In genomic region chr11:74721971-74722370, GRCm38 (mm10) we compare ENCODE assay signal across 9 mouse cellular contexts. TPM values are rescaled to one million over a fixed set of nuclear protein-coding genes. Genes with fewer than 3 reads are reported as not detected.
DNase-seq lines count a peak whose midpoint lies in the region; ATAC-seq and TF ChIP-seq lines count a peak whose summit lies in the region.
"Had no signal": no experiment of that assay in that cellular context is flagged by ENCODE, and none has a peak within 500 bp of the region (broad histone marks: within the 10 kb centered on the region; RNA-seq: fewer than 3 reads in every experiment).

No protein-coding gene starts in this region.

- H3K27me3 ChIP-seq in embryonic facial prominence, embryonic 14.5 days (replicated peaks; ENCODE audit: control insufficient read depth, insufficient read depth, low read length): no peaks in the 10 kb centered on the region
- H3K27me3 ChIP-seq in limb, embryonic 11.5 days (ENCODE audit: control insufficient read depth, insufficient read depth, low read length): no peaks in the 10 kb centered on the region
- H3K27me3 ChIP-seq in neural tube, embryonic 13.5 days: no peaks in the 10 kb centered on the region

- no peak for DNase-seq in left cerebral cortex, adult 2 months (ENCODE audit: extremely low spot score in 1 of 2, low spot score in 2 of 2)
- no peak for DNase-seq in left cerebral cortex, postnatal 4 days
- no peak for DNase-seq in embryonic facial prominence, embryonic 14.5 days (ENCODE audit: low spot score)
- no peak for DNase-seq in limb, embryonic 11.5 days (ENCODE audit: low spot score)
- DNase-seq in adrenal gland, postnatal 4 days (ENCODE audit: low spot score in 2 of 2): no peak
- no peak for DNase-seq in left cerebral cortex, postnatal 36 days (ENCODE audit: low spot score in 2 of 2)
- DNase-seq in gastrocnemius, adult 8-10 months (ENCODE audit: low spot score in 2 of 2): no peak
- DNase-seq: thymus, adult 18-20 months had no signal

- H3K27ac ChIP-seq in left cerebral cortex, adult 2 months: no peak overlapping the region; the same call in 1 of the 2 replicates
- H3K27ac ChIP-seq in embryonic facial prominence, embryonic 14.5 days (replicated peaks; ENCODE audit: low read depth, low read length): no peak overlapping the region
- H3K27ac ChIP-seq in limb, embryonic 11.5 days (replicated peaks; ENCODE audit: low read depth, low read length): no peak overlapping the region
- H3K27ac ChIP-seq in neural tube, embryonic 13.5 days (replicated peaks): no peak overlapping the region

- H3K4me1 ChIP-seq in embryonic facial prominence, embryonic 14.5 days (ENCODE audit: control insufficient read depth, insufficient read depth, low read length): peaks cover 15% of the 10 kb centered on the region
- H3K4me1 ChIP-seq in limb, embryonic 11.5 days (ENCODE audit: control insufficient read depth, insufficient read depth, low read length): peaks cover 8% of the 10 kb centered on the region
- peaks cover 40% of the 10 kb centered on the region for H3K4me1 ChIP-seq in neural tube, embryonic 13.5 days (replicated peaks)

- intact Hi-C loops in left cerebral cortex, adult 2 months (cut with DNase I): loop anchor here (2.0 to 5.0 kb wide), 2 partner anchors 73 to 110 kb away; partner anchors contain the start of genes Cluh and Mnt
- intact Hi-C loops in left cerebral cortex, postnatal 4 days (cut with DNase I): no loop called here
- intact Hi-C loops in left cerebral cortex, postnatal 36 days (cut with DNase I): loop anchor here (5.0 kb wide), 2 partner anchors 70 to 110 kb away; partner anchors contain the start of gene Mnt

- no peak for ATAC-seq in embryonic facial prominence, embryonic 14.5 days (ENCODE audit: low read depth)
- no peak for ATAC-seq in limb, embryonic 11.5 days (ENCODE audit: insufficient number of reproducible peaks, low FRiP score, low TSS enrichment, low read depth)
- ATAC-seq in neural tube, embryonic 13.5 days (ENCODE audit: low read depth): no peak

- peak overlapping the region; percentile 92 for H3K4me2 ChIP-seq in embryonic facial prominence, embryonic 14.5 days (ENCODE audit: low read depth, low read length)
- H3K4me2 ChIP-seq in limb, embryonic 11.5 days (ENCODE audit: low read depth, severe bottlenecking): peak overlapping the region; percentile 40; the same call in 1 of the 2 replicates
- peak overlapping the region; percentile 79 for H3K4me2 ChIP-seq in neural tube, embryonic 13.5 days

- no peaks in the 10 kb centered on the region for H3K9me3 ChIP-seq in embryonic facial prominence, embryonic 14.5 days (ENCODE audit: control insufficient read depth, low read length)
- no peaks in the 10 kb centered on the region for H3K9me3 ChIP-seq in limb, embryonic 11.5 days (ENCODE audit: control insufficient read depth, low read length)
- H3K9me3 ChIP-seq in neural tube, embryonic 13.5 days: no peaks in the 10 kb centered on the region

- peak overlapping the region; percentile 46 for H3K9ac ChIP-seq in embryonic facial prominence, embryonic 14.5 days (ENCODE audit: low read depth, low read length)
- H3K9ac ChIP-seq in limb, embryonic 11.5 days (ENCODE audit: low read length): no peak overlapping the region
- H3K9ac ChIP-seq in neural tube, embryonic 13.5 days: peak overlapping the region; percentile 75

- no peak for TF ChIP-seq CTCF in left cerebral cortex, adult 2 months (IDR thresholded peaks at IDR 0.05)

- H3K4me3 ChIP-seq in left cerebral cortex, adult 2 months: peak overlapping the region; percentile 95
- peak overlapping the region; percentile 95 for H3K4me3 ChIP-seq in embryonic facial prominence, embryonic 14.5 days (ENCODE audit: low read depth, low read length)
- H3K4me3 ChIP-seq in limb, embryonic 11.5 days (ENCODE audit: low read depth, low read length): no peak overlapping the region
- H3K4me3 ChIP-seq in neural tube, embryonic 13.5 days: peak overlapping the region; percentile 58

- WGBS in embryonic facial prominence, embryonic 14.5 days: 53% methylated on average over 3 of the region's 3 CpGs
- 70% methylated on average over 3 of the region's 3 CpGs for WGBS in limb, embryonic 11.5 days
- 34% methylated on average over 3 of the region's 3 CpGs for WGBS in neural tube, embryonic 13.5 days

- H3K36me3 ChIP-seq in embryonic facial prominence, embryonic 14.5 days (ENCODE audit: control insufficient read depth, insufficient read depth, low read length): 0 out of 2 replicates have a peak, but pooled peaks cover 2% of the 10 kb centered on the region
- no peaks in the 10 kb centered on the region for H3K36me3 ChIP-seq in limb, embryonic 11.5 days (ENCODE audit: control insufficient read depth, insufficient read depth, low read length)
- H3K36me3 ChIP-seq in neural tube, embryonic 13.5 days: no peaks in the 10 kb centered on the region

RNA-seq across cellular contexts. Expression of gene Pafah1b1, which starts 2.5 kb away (rescaled TPM):
- total RNA-seq in left cerebral cortex, adult 2 months (2021): 100 to 1,000 TPM; 372 to 402 TPM
- 100 to 1,000 TPM; 393 to 420 TPM for total RNA-seq in left cerebral cortex, postnatal 4 days (2021)
- polyA plus RNA-seq in embryonic facial prominence, embryonic 14.5 days (2014; fragmentation: Nextera tagmentation; extraction: Ambion mirVana): 67.6 and 68.3 TPM in 2 replicates
- polyA plus RNA-seq in limb, embryonic 11.5 days (2014; fragmentation: Nextera tagmentation; extraction: Ambion mirVana): 77.5 and 83.3 TPM in 2 replicates
- polyA plus RNA-seq in neural tube, embryonic 13.5 days (2015; fragmentation: Nextera tagmentation; extraction: Ambion mirVana): 60.9 and 74.4 TPM in 2 replicates
- 100 to 1,000 TPM; 165 to 177 TPM for total RNA-seq in adrenal gland, postnatal 4 days (2021)
- 100 to 1,000 TPM; 389 to 402 TPM for total RNA-seq in left cerebral cortex, postnatal 36 days (2021)
- total RNA-seq in gastrocnemius, adult 8-10 months (2022): 100 to 1,000 TPM; 107 to 135 (median 112) TPM

RNA-seq across cellular contexts. Expression of gene Mettl16, which starts 48.7 kb away (rescaled TPM):
- total RNA-seq in left cerebral cortex, adult 2 months (2021): 10 to 100 TPM; 26.0 to 27.2 TPM
- total RNA-seq in left cerebral cortex, postnatal 4 days (2021): 10 to 100 TPM; 23.0 to 25.5 TPM
- polyA plus RNA-seq in embryonic facial prominence, embryonic 14.5 days (2014; fragmentation: Nextera tagmentation; extraction: Ambion mirVana): 28.4 and 32.0 TPM in 2 replicates
- 51.6 and 54.7 TPM in 2 replicates for polyA plus RNA-seq in limb, embryonic 11.5 days (2014; fragmentation: Nextera tagmentation; extraction: Ambion mirVana)
- 40.2 and 49.8 TPM in 2 replicates for polyA plus RNA-seq in neural tube, embryonic 13.5 days (2015; fragmentation: Nextera tagmentation; extraction: Ambion mirVana)
- 10 to 100 TPM; 19.0 to 19.9 TPM for total RNA-seq in adrenal gland, postnatal 4 days (2021)
- total RNA-seq in left cerebral cortex, postnatal 36 days (2021): 10 to 100 TPM; 19.8 to 26.7 TPM
- 10 to 100 TPM; 10.7 to 16.3 (median 12.4) TPM for total RNA-seq in gastrocnemius, adult 8-10 months (2022)

Comparison
In these comparisons a context has a peak if more than half of its experiments do, and no peak if none do; other contexts are left out.
1. H3K4me2 ChIP-seq: peak in every context shown above with its lines; median percentile 92 in embryonic facial prominence, embryonic 14.5 days; 79 in neural tube, embryonic 13.5 days; 40 in limb, embryonic 11.5 days.